Mouse (Mus musculus) adrenal gland, adult (tissue): ENCODE measurements around the gene Dpm1.
A peak's percentile ranks its signal among the peaks of the same experiment; 100 is the strongest.

Experiments
- DNase-seq, 2 experiments: peaks; one replicate each; pipeline ENCODE4 v3.0.0; 2022 to 2023; ENCODE audit warnings: low spot score in 1 of 2; ENCODE audit not compliant: inconsistent age in 2 of 2

The Dpm1 gene

DNA sequence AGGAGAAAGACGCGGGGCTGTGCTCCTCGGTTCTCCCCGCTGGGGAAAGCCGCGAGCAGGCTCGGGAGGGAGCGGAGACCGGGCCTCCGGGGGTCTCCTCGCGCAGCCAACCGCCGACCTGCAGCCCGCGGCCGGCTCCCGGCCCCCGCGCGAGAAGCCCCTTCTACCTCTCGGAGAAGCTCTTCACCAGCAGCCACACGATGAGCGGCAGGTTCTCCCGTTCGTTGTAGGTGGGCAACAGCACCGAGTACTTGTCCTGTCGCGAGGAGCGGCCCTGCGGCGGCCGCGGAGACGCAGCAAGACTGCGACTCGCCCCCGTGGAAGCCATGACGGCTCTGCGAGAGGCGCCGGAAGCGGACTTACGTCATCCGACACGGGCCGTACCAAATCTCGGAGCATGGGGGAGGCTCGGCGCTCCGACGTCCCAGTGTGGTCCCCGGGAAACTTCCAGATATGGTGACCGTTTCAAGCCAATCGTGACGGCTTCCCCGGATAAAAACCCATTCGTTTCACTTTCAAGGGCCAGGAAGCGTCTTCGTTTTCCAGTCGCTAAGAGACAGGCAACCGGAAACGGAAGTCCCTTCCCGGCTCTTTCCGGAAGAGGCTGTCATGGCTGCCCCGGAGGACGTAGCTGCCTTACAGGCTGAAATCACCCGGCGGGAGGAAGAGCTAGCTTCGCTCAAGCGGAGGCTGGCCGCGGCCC, at the start of gene Dpm1, which contains the start of the genes Gm20716 and Mocs3:
Gene Dpm1, minus strand, starts transcription at position 566 of the 703 bp plus-strand sequence.
Gene Gm20716, minus strand, starts transcription at position 339 of the 703 bp plus-strand sequence.
Gene Mocs3, plus strand, starts transcription at position 597 of the 703 bp plus-strand sequence.
- peak; percentile 91 to 98 for DNase-seq

GRCm38 (mm10) chr2:168274374-168274935, 44.1 kb upstream of the Dpm1 start:
- DNase-seq: peak; percentile 45 to 84

DNA sequence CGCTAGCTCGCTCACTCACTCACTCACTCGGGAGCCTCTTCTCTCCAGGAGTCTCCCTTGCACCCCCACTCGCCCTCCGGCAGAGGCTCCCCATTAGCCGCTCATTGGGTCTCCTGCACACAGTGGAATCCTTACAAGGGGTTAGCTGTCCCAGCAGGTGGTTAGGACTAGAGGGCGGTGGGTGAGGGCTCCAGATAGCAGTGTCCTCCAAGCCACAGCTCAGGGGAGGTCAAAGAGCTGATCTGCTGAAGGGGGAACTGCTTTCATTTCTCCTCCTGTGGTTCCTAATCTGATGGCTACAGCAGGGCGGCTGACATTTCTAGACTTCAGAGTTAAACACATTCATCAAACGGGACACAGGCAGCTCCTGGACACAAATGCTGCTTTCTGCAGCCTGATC, 43.0 kb upstream of the Dpm1 start:
- DNase-seq: no peak

GRCm38 (mm10) chr2:168268033-168268432, 37.6 kb upstream of the Dpm1 start:
- peak in 1 of 2 experiments; percentile 60 for DNase-seq

DNA sequence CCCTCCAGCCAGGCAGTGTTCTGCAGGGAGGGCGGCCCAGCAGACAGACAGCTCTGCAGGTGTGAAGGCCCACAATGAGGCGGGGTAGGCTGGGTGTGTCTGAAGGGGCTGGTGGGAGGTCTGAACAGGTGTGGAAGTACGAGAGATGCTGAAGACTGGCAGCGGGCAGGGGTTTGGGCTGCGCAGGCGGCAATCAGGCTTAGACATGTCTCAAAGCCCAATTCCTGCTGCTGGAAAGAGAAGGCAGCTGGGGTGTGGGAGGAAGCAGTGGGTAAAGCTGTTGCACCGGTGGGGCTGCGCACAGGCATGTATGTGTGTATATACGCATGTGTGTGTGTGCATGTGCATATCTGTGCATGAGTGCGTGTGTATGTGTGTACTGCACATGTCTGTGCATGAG, 30.5 kb upstream of the Dpm1 start:
- DNase-seq: no peak

DNA sequence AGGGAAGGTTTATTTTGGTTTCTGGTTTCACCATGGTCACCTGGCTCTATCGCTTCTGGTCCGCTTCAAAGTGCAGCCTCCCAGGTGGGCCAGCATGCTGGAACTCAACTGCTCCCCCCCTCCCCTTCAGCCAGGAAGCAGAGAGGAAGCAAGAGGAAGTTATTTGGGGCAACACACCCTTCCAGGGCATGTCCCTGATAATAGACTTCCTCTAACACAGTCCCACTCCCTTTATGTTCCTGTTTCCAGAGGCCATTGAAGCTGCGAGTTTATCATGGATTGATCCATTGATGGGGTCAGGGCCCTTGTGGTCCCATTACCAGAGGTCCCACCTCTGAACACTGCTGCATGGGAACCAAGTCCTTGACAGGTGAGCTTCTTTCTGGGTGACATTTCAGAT, 29.7 kb upstream of the Dpm1 start:
- no peak for DNase-seq

- DNase-seq: no peak
Observed at GRCm38 (mm10) chr2:168259046-168259445, 28.7 kb upstream of the Dpm1 start.

DNA sequence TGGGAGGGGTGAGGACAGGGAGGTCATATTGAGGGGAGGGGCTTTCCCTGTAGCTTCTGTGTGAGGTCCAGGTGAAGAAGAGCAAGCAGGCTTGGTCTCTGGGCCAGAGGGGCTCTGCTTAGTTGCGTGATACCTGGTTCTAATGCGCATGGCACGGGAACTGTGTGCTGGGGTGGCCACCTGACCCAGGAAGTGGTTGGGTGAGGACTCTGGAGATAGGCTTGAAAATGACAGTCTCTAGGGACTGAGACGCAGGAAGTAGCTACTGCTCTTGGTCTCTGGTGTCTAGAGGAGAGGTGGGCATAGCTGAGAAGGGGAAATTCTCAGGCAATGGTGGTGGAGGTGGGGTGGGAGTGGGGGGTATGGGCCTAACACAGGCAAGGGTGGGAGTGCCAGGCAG, 26.8 kb upstream of the Dpm1 start:
- DNase-seq: no peak

DNA sequence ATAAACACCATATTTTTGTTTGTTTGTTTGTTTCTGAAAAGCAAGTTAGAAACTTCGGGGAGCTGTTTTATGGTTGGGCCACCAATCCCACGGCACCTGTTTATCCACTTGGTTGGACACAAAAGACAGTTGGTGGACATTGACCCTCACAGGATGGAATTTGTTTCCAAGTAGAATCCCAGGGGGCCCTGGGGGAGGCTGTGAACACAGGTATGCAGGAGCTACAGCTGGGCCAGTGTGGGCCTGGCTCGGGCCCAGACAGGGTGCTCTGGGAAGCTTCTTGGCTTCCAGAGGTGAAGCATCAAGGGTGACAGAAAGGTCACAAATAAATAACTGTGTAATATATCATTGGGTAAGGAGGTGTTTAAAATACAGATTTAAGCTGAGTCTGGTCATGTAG, 26.1 kb upstream of the Dpm1 start:
- DNase-seq: no peak

GRCm38 (mm10) chr2:168253822-168254221, 23.4 kb upstream of the Dpm1 start:
- no peak for DNase-seq

DNA sequence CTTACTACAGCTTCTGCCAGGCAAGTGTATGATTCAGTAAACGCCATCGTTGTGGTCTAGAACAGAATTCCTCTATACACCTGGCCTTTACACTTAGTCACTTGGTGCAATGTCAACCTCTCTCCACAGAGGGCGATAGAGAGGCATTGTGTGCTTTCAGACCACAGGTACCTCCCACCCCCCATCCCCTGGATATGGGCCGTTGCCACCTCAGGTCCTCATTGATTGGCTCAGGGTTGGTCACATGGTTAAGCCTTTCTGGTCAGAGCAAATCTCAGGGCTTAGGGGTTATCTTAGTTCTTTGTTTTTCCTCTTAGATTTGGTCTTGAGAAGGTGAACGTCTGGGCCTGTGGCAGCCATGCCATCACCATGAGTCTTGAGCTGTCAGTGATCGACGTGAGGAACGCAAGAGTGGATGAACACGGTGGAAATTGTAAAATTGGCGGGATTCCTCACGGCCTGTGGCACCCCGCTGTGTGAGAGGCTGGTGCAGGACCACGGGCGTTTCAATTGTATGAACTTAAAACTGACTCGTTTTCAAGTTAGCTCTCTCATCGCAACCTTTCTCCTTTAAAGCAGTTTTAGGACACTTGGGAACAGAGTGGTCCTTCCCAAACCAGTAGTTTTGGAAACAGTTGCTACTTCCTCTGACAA, 22.4 kb upstream of the Dpm1 start:
- peak in 1 of 2 experiments; percentile 51 for DNase-seq

DNA sequence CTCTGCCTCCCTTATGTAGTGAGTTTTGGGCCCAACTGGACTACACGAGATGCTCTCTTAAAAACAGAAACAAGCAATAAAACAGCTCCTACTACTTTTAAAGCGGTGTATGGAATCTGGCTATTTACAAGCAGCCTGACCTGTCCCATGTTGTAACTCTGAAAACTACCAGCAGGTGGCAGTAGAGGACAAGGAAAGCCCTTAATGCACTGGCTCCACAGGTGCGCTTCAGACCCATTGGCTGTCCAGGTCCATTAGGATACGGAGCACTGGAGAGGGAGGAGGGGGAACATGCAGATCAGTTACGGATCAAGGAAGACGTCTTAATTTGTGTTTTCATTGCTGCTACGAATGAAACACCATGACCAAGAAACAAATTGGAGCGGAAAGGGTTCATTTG, 19.9 kb upstream of the Dpm1 start:
- DNase-seq: peak; percentile 71 to 95

DNA sequence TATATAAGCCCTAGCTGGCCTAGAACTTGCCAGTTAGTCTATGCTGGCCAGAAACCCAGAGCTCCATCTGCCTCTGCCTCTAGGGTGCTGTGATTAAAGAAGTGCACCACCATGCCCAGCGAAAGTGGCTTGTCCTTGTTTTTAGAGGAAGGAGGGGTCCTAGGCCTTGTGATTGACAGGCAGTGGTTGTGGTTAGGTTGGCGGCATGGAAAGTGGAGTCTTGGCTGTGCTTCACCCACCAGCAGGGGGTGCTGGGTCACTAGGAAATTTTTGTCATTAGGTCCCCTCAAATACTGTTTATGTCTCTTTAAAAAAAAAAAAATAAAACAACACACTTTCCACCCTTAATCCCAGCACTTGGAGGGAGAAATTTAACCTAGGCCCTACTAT, 18.5 kb upstream of the Dpm1 start:
- no peak for DNase-seq

DNA sequence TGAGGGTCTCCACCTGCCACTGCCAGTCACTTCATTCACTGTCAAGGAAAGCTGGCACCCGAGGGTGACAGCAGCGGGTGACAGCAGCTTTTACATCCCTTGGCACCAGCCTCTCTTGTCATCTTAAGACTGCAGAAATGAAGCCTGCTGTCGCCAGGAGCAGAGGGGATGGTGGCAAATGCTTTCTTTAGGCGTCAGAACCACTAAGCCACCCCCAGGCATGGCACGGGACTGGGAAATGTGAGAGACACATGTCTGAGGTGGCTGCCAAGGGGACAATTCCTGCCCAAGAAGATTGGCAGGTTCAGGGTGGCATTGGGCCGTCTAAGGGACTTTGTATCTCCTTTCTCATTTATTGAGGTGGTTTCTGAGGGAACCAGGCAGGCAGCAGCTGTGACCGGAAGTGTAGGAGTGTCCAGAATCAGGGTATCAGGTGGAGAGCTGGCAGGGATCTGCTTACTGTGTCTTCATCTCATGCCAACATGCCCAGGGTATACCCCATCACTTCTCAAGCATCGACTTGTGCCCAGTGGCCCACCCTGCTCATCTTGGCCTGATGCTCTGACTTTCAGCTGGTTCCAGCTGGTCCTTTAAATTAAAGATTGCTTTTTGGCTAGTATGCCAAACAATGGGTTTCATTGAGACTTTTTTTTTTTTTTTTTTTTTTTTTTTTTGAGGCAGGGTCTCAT, 17.9 kb upstream of the Dpm1 start:
- no peak for DNase-seq

DNA sequence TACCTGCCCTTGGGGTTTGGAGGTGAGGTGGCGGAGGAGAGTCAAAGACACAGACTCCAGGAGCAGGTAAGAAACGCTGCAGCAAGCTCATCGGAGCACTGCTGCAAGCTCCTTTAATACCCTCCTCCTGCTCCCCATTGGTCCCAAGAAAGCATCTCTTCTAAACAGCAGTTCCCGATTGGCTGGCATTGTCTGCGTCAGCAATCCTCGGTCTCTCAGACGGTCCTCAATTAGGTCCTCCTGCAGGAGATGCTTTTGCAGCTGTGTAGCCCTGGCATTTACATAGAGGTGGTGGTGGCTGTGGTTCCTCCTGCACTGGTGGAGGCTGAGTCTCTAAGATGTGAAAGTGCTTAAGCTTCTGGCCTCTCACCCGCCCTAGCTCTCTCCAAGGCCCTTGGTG, 15.2 kb upstream of the Dpm1 start:
- no peak for DNase-seq

DNA sequence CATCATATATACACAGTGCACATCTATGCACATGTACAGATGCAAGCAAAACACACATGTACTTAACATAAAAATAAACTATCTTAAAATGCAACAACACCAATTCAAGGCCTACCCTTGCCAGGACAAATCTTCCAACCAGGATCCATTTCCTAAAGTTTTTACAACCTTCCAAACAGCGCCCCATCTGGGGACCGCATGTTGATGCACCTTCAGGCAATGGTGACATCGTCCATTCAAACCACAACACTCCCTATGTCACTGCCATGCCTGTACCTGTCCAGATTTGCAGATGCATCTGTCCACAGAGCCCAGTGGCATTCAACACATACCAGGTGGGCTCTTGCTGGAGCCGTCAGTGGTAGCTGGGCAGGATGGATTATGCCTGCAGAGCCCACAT, 12.9 kb upstream of the Dpm1 start:
- DNase-seq: no peak

GRCm38 (mm10) chr2:168242841-168243240, 12.4 kb upstream of the Dpm1 start:
- DNase-seq: no peak

- no peak for DNase-seq
Observed at GRCm38 (mm10) chr2:168238335-168238734, 7.9 kb upstream of the Dpm1 start.

- no peak for DNase-seq
Observed at GRCm38 (mm10) chr2:168233286-168233685, 2.9 kb upstream of the Dpm1 start.

DNA sequence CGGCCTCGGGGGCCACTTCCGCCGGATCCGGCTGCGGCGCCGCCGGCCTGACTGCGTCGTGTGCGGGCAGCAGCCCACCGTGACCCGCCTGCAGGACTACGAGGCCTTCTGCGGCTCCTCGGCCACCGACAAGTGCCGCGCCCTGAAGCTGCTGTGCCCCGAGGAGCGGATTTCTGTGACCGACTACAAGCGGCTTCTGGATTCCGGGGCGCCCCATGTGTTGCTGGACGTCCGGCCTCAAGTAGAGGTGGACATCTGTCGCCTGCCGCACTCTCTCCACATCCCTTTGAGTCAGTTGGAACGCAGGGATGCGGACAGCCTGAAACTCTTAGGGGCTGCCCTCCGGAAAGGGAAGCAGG, 1.1 kb upstream of the Dpm1 start:
- DNase-seq: peak; percentile 46 to 54

DNA sequence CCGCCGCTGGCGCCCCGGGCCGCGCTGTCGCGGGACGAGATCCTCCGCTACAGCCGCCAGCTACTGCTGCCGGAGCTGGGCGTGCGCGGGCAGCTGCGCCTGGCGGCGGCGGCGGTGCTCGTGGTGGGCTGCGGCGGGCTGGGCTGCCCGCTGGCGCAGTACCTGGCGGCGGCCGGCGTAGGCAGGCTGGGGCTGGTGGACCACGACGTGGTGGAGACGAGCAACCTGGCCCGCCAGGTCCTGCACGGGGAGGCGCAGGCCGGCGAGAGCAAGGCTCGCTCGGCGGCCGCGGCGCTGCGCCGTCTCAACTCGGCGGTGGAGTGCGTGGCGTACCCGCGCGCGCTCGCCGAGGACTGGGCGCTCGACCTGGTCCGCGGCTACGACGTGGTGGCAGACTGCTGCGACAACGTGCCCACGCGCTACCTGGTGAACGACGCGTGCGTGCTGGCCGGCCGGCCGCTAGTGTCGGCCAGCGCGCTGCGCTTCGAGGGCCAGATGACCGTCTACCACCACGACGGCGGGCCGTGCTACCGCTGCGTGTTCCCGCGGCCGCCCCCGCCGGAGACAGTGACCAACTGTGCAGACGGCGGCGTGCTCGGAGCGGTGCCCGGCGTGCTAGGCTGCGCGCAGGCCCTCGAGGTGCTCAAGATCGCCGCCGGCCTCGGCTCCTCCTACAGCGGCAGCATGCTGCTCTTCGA, 531 bp upstream of the Dpm1 start:
- no peak for DNase-seq
